Mouse (Mus musculus): ENCODE results near the gene Pla2g4e. TPM values are rescaled to one million over a fixed set of nuclear protein-coding genes. Genes with fewer than 3 reads are reported as not detected.
A peak's percentile ranks its signal among the peaks of the same experiment; 100 is the strongest.

Gene Pla2g4e
- total RNA-seq, 2 experiments from 2014 or later: 19.4 to 22.3 TPM

DNA sequence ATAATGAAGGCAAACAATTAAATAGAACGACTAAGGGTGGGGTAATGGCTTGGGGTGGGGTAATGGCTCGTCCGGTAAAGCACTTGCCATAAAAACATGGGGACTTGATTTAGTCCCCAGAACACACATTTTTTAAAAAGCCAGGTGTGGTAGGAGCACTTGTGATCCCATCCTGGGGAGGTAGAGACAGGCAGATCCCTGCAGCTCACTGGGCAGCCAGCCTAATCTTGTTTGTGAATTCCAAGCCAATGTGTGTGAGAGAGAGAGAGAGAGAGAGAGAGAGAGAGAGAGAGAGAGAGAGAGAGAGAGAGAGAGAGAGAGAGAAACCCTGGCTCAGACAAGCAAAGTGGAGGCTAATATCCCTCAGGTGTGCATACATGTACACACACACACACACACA, 9.8 kb downstream of the Pla2g4e start:
- intact Hi-C loops (cut with DNase I): no loop called here
- no peak for DNase-seq (ENCODE audit: extremely low spot score in 1 of 2, low spot score in 2 of 2)
- Histone ChIP-seq H3K4me3 (no peak overlapping the region), H3K27ac (no peak overlapping the region)
- TF ChIP-seq CTCF (IDR thresholded peaks at IDR 0.05): no peak

- no peak for TF ChIP-seq CTCF (IDR thresholded peaks at IDR 0.05)
- no peak overlapping the region for H3K4me3 ChIP-seq
- H3K27ac ChIP-seq: no peak overlapping the region
- intact Hi-C loops (cut with DNase I): no loop called here
- DNase-seq (ENCODE audit: extremely low spot score in 1 of 2, low spot score in 2 of 2): no peak
Measured at GRCm38 (mm10) chr2:120231642-120232041, 13.5 kb downstream of the Pla2g4e start.

DNA sequence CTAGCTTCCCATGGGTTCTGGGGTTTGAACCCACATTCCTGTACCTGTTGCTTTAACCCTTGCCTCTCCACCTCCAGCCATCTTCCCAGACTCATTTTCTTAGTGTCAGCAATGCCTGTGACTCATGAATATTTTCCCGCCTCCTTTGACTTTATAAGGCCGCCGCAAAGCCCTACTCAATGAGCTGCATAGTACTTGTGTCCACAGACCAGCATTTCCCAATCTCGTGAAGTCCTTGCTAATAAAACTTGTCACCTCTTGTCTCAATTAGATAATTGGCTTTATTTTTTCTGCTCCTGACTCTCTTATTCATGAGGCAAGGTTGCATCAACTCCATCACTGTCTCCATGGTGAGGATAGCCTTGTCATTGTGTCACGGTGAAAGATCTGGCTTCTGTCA, 30.5 kb downstream of the Pla2g4e start:
- DNase-seq (ENCODE audit: extremely low spot score in 1 of 2, low spot score in 2 of 2): no peak
- intact Hi-C loops (cut with DNase I): no loop called here
- H3K4me3 ChIP-seq: no peak overlapping the region
- no peak for TF ChIP-seq CTCF (IDR thresholded peaks at IDR 0.05)
- H3K27ac ChIP-seq: no peak overlapping the region

DNA sequence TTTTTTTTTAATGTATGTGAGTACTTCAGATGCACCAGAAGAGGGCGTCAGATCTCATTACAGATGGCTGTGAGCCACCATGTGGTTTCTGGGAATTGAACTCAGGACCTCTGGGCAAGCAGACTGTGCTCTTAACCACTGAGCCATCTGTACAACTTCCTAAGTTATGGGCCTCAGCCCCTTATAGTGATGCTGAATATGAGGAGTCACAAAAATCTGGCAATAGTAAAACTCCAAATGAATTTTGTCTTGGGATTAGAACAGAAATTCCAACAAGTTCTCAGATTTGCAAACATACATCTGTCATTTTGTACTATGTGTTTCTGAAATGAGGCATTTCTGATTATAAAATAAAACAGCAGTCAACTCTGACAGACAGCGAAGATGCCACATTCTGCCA, 33.7 kb downstream of the Pla2g4e start:
- H3K27ac ChIP-seq: no peak overlapping the region
- H3K4me3 ChIP-seq: no peak overlapping the region
- peak; percentile 4 for TF ChIP-seq CTCF (IDR thresholded peaks at IDR 0.05)
- no peak for DNase-seq (ENCODE audit: extremely low spot score in 1 of 2, low spot score in 2 of 2)
- intact Hi-C loops (cut with DNase I): no loop called here

GRCm38 (mm10) chr2:120207926-120208325, 37.2 kb downstream of the Pla2g4e start:
- Histone ChIP-seq H3K27ac (no peak overlapping the region), H3K4me3 (no peak overlapping the region)
- intact Hi-C loops (cut with DNase I): no loop called here
- no peak for TF ChIP-seq CTCF (IDR thresholded peaks at IDR 0.05)
- no peak for DNase-seq (ENCODE audit: extremely low spot score in 1 of 2, low spot score in 2 of 2)

GRCm38 (mm10) chr2:120207028-120207427, 38.1 kb downstream of the Pla2g4e start:
- TF ChIP-seq CTCF (IDR thresholded peaks at IDR 0.05): no peak
- Histone ChIP-seq H3K27ac (no peak overlapping the region), H3K4me3 (no peak overlapping the region)
- intact Hi-C loops (cut with DNase I): no loop called here
- DNase-seq (ENCODE audit: extremely low spot score in 1 of 2, low spot score in 2 of 2): no peak

DNA sequence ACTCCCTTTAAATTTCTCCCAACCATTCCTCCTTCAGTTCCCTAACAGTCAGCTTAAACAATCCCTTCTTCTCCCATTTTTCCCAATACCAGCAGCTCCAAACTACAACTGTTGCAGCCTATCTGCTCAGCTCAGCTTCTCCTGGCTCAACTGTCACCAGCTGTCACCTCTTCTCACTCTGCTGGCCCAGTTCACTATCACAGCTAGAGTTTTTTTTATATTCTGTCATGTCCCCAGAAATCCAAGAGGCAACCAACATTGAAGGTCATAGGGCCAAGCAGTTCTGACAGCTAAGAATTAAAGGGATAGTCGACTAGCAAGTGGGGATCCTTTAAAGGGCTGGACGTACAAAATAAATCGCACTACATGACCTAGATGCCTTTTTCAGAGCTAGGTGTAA, 41.4 kb downstream of the Pla2g4e start:
- Histone ChIP-seq H3K27ac (no peak overlapping the region), H3K4me3 (no peak overlapping the region)
- DNase-seq (ENCODE audit: extremely low spot score in 1 of 2, low spot score in 2 of 2): no peak
- no peak for TF ChIP-seq CTCF (IDR thresholded peaks at IDR 0.05)
- intact Hi-C loops (cut with DNase I): no loop called here

- intact Hi-C loops (cut with DNase I): no loop called here
- Histone ChIP-seq H3K4me3 (no peak overlapping the region), H3K27ac (no peak overlapping the region)
- no peak for DNase-seq (ENCODE audit: extremely low spot score in 1 of 2, low spot score in 2 of 2)
- no peak for TF ChIP-seq CTCF (IDR thresholded peaks at IDR 0.05)
Measured at GRCm38 (mm10) chr2:120200077-120200476, 45.1 kb downstream of the Pla2g4e start.

DNA sequence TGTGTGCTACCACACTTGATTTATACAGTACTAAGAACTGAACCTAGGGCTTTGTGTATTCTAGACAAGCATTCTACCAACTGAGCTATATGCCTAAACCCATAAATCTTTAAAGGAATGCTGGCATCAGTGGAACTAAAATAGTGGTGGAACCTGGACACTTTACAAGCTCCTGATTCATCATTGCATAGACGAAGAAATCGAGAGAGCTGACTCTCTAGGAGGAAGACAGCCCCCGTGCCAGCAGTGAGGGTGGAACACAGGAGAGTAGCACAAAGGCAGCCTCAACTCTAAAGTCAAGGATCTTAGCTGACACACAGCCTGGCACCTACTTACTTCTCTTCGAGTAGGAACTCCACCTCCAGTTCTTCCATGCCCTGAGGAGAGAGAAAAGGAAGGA, 57.0 kb downstream of the Pla2g4e start:
- no peak for DNase-seq (ENCODE audit: extremely low spot score in 1 of 2, low spot score in 2 of 2)
- Histone ChIP-seq H3K4me3 (no peak overlapping the region), H3K27ac (no peak overlapping the region)
- TF ChIP-seq CTCF (IDR thresholded peaks at IDR 0.05): no peak
- intact Hi-C loops (cut with DNase I): no loop called here

DNA sequence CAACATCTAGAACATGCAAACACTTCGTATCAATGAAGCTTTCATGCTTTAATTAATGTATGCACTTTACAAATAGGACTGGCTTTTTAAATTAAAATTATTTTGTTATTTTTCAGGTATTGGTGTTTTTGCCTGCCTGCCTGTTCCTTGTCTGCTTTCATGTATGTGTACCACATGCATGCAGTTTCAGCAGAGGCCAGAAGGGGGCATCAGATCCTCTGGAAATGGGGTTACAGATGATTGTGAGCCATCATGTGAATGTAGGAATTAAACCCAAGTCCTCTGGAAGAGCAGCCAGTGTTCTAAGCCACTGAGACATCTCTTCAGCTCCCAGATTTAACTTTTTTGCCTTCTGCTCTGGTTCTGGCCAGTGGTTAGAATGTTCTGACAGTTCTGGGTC, 57.6 kb downstream of the Pla2g4e start:
- H3K27ac ChIP-seq: no peak overlapping the region
- H3K4me3 ChIP-seq: no peak overlapping the region
- peak; percentile 27 for TF ChIP-seq CTCF (IDR thresholded peaks at IDR 0.05)
- intact Hi-C loops (cut with DNase I): no loop called here
- no peak for DNase-seq (ENCODE audit: extremely low spot score in 1 of 2, low spot score in 2 of 2)

- DNase-seq (ENCODE audit: extremely low spot score in 1 of 2, low spot score in 2 of 2): no peak
- TF ChIP-seq CTCF (IDR thresholded peaks at IDR 0.05): peak; percentile 17
- intact Hi-C loops (cut with DNase I): no loop called here
- Histone ChIP-seq H3K4me3 (no peak overlapping the region), H3K27ac (no peak overlapping the region)
Measured at GRCm38 (mm10) chr2:120185527-120186276, 59.4 kb downstream of the Pla2g4e start.

- no peak overlapping the region for H3K27ac ChIP-seq
- intact Hi-C loops (cut with DNase I): no loop called here
- peak; percentile 32 for TF ChIP-seq CTCF (IDR thresholded peaks at IDR 0.05)
- DNase-seq (ENCODE audit: extremely low spot score in 1 of 2, low spot score in 2 of 2): no peak
- no peak overlapping the region for H3K4me3 ChIP-seq
Measured at GRCm38 (mm10) chr2:120178936-120179335, 66.2 kb downstream of the Pla2g4e start.

DNA sequence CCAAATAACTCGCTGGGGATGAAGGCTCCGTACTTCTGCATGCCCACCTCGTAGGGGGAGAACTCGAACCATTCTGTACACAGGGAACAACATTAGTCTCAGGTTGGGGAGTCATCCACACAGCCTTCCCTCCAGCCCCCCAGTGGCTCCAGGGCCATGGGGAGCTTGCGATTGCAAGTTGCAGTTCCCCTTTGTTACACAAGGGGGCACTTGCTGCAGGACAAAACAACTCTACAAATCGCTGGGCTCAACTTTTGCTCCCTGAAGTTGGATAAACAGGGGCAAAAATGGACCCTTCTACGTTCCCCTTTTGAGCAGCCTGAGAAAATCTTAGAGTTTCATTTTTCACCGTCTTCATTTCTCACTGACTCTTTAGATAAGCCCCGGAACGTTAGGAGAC, 71.4 kb downstream of the Pla2g4e start:
- peak; percentile 96 for TF ChIP-seq CTCF (IDR thresholded peaks at IDR 0.05)
- H3K27ac ChIP-seq: no peak overlapping the region
- H3K4me3 ChIP-seq: no peak overlapping the region
- DNase-seq (ENCODE audit: extremely low spot score in 1 of 2, low spot score in 2 of 2): peak; percentile 29 to 64
- intact Hi-C loops (cut with DNase I): loop anchor here (1.0 to 5.0 kb wide), 3 partner anchors 74 to 201 kb away; partner anchors contain the start of genes Mapkbp1 and Pla2g4e
